Mouse (Mus musculus): ENCODE results near the gene Bbox1.

- TF ChIP-seq CTCF (IDR thresholded peaks at IDR 0.05; ENCODE audit: borderline replicate concordance, extremely low read depth, insufficient read depth, insufficient read length) = no peak
- no peak for TF ChIP-seq POLR2A (IDR thresholded peaks at IDR 0.05; ENCODE audit: borderline replicate concordance, extremely low read depth, insufficient read depth, insufficient read length, poor library complexity, severe bottlenecking)
Measured at GRCm38 (mm10) chr2:110302261-110302660, 12.1 kb downstream of the Bbox1 start.

Data from brain, embryonic 14.5 days (tissue).